Mouse (Mus musculus) testis, adult 2 months (tissue): ENCODE results near the gene Pym1.

Experiments
- CTCF ChIP-seq: fragments of 200-500 bp; IDR thresholded peaks from 2 replicates; pipeline ENCODE4 v1.5.1; 2012; ENCODE audit warnings: low read depth, mild to moderate bottlenecking, inconsistent platforms, low read length, moderate library complexity; ENCODE audit not compliant: control insufficient read depth, insufficient read depth, insufficient replicate concordance
- POLR2A ChIP-seq: fragments of 200-500 bp; IDR thresholded peaks from 2 replicates; pipeline ENCODE4 v1.6.1; 2012; ENCODE audit warnings: low read depth, mild to moderate bottlenecking, inconsistent platforms, low read length, moderate library complexity; ENCODE audit not compliant: control insufficient read depth

- TF ChIP-seq CTCF (no peak), POLR2A (no peak)
Measured at GRCm38 (mm10) chr10:128804271-128805091, 56.8 kb downstream of the Pym1 start, which contains the start of gene Tmem198b.
